Mouse (Mus musculus) left cerebral cortex, adult 18-20 months (tissue): ENCODE data around the gene Arhgdib. TPM values are rescaled to one million over a fixed set of nuclear protein-coding genes. Genes with fewer than 3 reads are reported as not detected.
"Not testable (repeated sequence)": the region's sequence is repeated elsewhere in the genome, so short reads cannot be mapped to it uniquely, and the experiment has no call there.

Source experiments
- DNase-seq, 2 experiments: peaks; one replicate each; pipeline ENCODE4 v3.0.0; 2021 to 2022; ENCODE audit warnings: low spot score in 2 of 2, mixed read lengths in 1 of 2
- long read RNA-seq, 2 experiments: library from polyadenylated mRNA; stranded (forward); transcript quantifications; one replicate each; pipeline ENCODE4 v2.0.0; 2021
- total RNA-seq, 2 experiments: library from RNA; stranded (reverse); gene quantifications; 2 replicates each; pipeline ENCODE4 v1.2.3; 2021

Arhgdib gene
- total RNA-seq, result 10 to 100 TPM; 10.9 to 13.3 TPM
- long read RNA-seq, experiment 1, transcript Arhgdib-201 (6 exons, 1,193 nt), result major isoform, 7 of 9 reads
- long read RNA-seq, experiment 1, partial matches to known transcripts, result 0 of 9 reads
- long read RNA-seq, experiment 1, other reads (novel, unspliced or antisense), result 0 of 9 reads
- long read RNA-seq, experiment 2, transcript Arhgdib-201 (6 exons, 1,193 nt), result major isoform, 13 of 18 reads
- long read RNA-seq, experiment 2, partial matches to known transcripts, result 1 of 18 reads
- long read RNA-seq, experiment 2, other reads (novel, unspliced or antisense), result 0 of 18 reads

GRCm38 (mm10) chr6:136941051-136942021, at the start of gene Arhgdib:
Gene Arhgdib (minus strand): TSS chr6:136941899.
- DNase-seq, result peak in 1 of 2 experiments; percentile 9

- no peak for DNase-seq
Measured at GRCm38 (mm10) chr6:136990557-136990956, 48.9 kb upstream of the Arhgdib start.

- no peak for DNase-seq
Measured at GRCm38 (mm10) chr6:136989824-136990497, 48.3 kb upstream of the Arhgdib start.

- DNase-seq, result no peak
Measured at GRCm38 (mm10) chr6:136988536-136989060, 46.9 kb upstream of the Arhgdib start.

GRCm38 (mm10) chr6:136986718-136987117, 45.0 kb upstream of the Arhgdib start:
- no peak for DNase-seq

GRCm38 (mm10) chr6:136986019-136986418, 44.3 kb upstream of the Arhgdib start:
- DNase-seq, result no peak

GRCm38 (mm10) chr6:136983201-136983600, 41.5 kb upstream of the Arhgdib start:
- no peak for DNase-seq

- no peak for DNase-seq
Measured at GRCm38 (mm10) chr6:136982581-136982980, 40.9 kb upstream of the Arhgdib start.

GRCm38 (mm10) chr6:136980331-136980746, 38.6 kb upstream of the Arhgdib start:
- no peak for DNase-seq

- DNase-seq, result no peak
Measured at GRCm38 (mm10) chr6:136979274-136980082, 37.8 kb upstream of the Arhgdib start.

- DNase-seq, result not testable (repeated sequence)
Measured at GRCm38 (mm10) chr6:136968877-136969276, 27.2 kb upstream of the Arhgdib start.

GRCm38 (mm10) chr6:136967466-136967865, 25.8 kb upstream of the Arhgdib start:
- no peak for DNase-seq

GRCm38 (mm10) chr6:136965912-136966311, 24.2 kb upstream of the Arhgdib start:
- DNase-seq, result peak; percentile 18 to 24

GRCm38 (mm10) chr6:136964609-136965510, 23.2 kb upstream of the Arhgdib start:
- DNase-seq, result no peak

GRCm38 (mm10) chr6:136962957-136963356, 21.3 kb upstream of the Arhgdib start:
- no peak for DNase-seq

GRCm38 (mm10) chr6:136959131-136959530, 17.4 kb upstream of the Arhgdib start:
- DNase-seq, result no peak

GRCm38 (mm10) chr6:136957062-136957461, 15.4 kb upstream of the Arhgdib start:
- no peak for DNase-seq

GRCm38 (mm10) chr6:136955240-136955639, 13.5 kb upstream of the Arhgdib start:
- no peak for DNase-seq

GRCm38 (mm10) chr6:136954715-136955114, 13.0 kb upstream of the Arhgdib start:
- DNase-seq, result no peak
